Mouse (Mus musculus): ENCODE data around the gene Cfap61.

- TF ChIP-seq GATA1 (IDR thresholded peaks at IDR 0.05; ENCODE audit: borderline replicate concordance, low read length), result no peak
- no peak for TF ChIP-seq FLI1 (IDR thresholded peaks at IDR 0.05; ENCODE audit: low read length)
Observed at GRCm38 (mm10) chr2:145888766-145889480, 45.7 kb upstream of the Cfap61 start.
